Mouse (Mus musculus): Measurements from ENCODE around the gene Gm6803.
"Not testable (repeated sequence)": the region's sequence is repeated elsewhere in the genome, so short reads cannot be mapped to it uniquely, and the experiment has no call there.

GRCm38 (mm10) chr12:88018671-88019070 is at the start of gene Gm6803:
- not testable (repeated sequence) for TF ChIP-seq CTCF, EP300 (IDR thresholded peaks at IDR 0.05; ENCODE audit: low read depth)

Measured in liver, embryonic 14.5 days (tissue).